Mouse (Mus musculus) cerebral cortex, adult 2 months (tissue): Measurements from ENCODE around the gene Rhox9.

Experiments used
- WGBS: fragments of 180-500 bp; shearing (Covaris S2); methylation state at CpG from one replicate; pipeline ENCODE4 v1.1.7; 2018; 5-methylcytosine and 5-hydroxymethylcytosine counted together

The Rhox9 gene

DNA sequence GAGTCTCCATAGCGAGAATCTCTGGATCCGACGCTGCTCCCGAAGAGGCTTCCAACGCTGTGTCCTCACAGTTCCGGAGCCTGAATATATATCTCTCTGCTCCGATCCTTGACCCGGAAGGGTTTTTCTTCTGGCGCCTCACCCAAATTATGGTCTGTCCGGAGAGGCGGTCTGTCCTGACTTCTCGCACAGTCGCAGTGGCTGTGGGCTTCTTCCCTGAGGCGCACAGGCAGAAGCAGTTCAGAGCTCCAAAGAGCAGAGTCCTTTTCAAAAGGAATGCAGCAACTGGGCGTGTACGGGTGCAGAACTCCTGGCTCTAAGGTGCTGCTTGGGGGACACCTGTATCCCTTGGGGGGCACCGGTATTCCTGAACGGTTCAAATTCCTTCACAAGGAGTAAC is at the start of gene Rhox9:
Gene Rhox9 (minus strand): TSS at position 101 of the 400 bp plus-strand sequence.
- WGBS = 98% methylated on average over 9 of the region's 18 CpGs

DNA sequence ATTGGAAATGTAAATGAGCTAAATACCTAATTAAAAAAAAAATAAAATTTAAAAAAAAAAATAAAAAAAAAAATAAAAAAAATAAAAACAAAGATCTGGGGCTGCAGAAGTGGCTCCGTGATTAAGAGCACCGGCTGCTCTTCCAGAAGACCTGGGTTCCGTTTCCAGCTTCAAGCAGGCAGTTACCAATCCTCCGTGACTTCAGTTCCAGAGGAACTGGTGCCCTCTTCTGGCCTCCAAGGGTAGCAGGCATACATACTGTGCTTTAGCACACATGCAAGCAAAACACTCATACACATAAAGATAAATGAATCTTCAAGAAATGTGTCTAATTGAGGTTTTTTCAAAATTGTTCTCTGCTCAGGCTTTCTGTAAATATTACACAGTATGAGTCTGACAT is 14.7 kb upstream of the Rhox9 start:
- 77% methylated on average over 4 of the region's 4 CpGs for WGBS

DNA sequence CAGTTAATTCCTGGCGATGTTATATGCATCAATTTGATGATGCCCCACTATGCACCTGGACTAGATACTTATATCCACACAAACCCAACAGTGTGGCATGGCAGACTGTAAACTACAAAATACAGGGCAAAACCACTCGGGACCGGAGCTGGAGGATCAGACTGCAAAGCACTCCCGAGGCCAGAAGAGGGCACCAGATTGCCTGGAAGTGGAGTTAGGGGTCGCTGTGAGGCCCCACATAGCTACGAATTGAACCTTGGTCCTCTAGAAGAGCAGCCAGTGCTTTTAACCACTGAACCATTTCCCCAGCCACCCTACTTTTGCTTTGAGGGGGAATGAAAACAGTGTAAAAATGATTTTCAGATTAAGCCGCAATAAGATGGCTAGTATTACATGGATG is 7.0 kb upstream of the Rhox9 start:
- WGBS = 51% methylated on average over 7 of the region's 7 CpGs

DNA sequence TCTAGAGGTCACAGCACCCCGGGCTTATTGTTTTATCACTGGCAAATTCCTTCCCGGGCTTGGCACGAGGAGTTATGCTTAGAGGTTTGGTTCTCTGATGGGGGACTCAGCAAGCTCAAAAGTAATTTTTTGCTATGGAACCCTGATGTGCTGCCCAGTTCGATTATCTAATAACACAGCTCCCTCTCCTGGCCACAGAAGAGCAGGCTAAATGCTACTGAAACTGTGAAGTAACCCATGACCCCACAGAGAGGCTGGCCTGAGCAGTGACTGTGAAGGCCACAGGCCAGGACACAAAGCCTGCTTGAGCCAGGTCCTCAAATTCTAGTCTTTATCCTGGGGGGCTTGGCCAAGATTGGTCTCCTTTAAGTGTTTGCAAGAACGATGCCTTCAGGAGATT is 2.2 kb upstream of the Rhox9 start:
- WGBS = 78% methylated on average over 5 of the region's 5 CpGs

DNA sequence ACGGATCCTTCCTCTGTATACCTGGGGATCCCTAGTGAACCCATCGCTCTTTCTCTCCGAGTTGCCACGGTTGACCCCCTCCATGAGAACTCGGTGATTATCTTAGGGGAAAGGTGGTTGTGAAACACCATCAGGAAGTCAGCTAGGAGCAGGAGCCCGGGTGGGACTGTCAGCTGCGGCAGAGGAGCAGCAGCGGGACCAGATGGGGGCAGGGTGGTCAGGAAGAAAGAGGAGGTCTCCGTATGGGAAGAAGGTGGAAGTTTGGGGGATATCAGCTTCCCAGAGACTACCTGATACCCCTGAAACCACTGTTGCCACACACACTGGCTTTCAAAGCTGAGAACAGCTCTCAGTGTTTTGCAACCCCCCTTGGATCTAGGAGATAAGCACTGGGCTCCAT is 4.4 kb downstream of the Rhox9 start, which contains the start of gene Rhox7b:
Gene Rhox7b (minus strand): TSS at position 101 of the 400 bp plus-strand sequence.
- WGBS = 79% methylated on average over 9 of the region's 9 CpGs

DNA sequence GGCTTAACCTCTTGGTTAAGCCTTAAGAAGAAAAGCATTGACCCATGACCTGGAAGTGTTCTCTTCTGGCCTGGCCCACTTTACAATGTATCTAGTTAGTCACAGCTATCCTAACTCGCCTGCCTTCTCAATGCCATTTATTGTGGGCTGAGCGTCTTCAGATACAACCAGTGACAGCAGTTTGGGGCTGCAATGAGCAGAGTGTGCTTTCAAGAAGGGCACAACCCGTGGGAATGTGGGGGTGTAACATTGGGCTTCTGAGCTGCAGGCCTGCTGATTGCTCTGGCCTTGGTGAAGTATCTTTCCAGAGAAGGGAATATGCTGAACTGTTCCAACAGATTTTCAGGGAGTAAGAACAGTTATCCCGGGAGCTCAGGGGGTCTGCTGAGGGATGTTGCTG is 22.7 kb downstream of the Rhox9 start, which contains the start of gene Rhox8:
Gene Rhox8 (minus strand): TSS at position 101 of the 400 bp plus-strand sequence.
- 85% methylated on average over 4 of the region's 4 CpGs for WGBS

DNA sequence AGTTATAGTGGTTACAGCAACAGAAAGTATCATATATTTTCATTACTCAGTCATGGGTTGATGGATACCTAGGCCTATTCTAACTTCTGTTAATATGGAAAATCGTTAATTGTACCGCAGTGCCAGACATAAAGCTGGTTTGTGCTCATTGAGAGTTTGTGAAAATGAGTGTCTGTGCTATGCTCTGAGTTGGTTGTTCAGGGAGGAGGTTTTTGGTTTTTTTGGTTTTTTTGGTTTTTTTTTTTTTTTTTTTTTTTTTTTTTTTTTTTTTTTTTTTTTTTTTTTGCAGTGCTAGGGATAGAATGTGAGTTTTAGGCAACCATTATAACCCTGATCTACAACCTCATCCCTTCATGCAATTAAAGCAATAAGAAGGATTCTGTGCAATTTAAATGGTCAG is 29.9 kb downstream of the Rhox9 start:
- WGBS = 94% methylated on average over 2 of the region's 2 CpGs
